Mouse (Mus musculus) thymus, postnatal 14 days (tissue): ENCODE measurements at regions not wholly inside any gene's neighbourhood (a gene's known extent, or its start where the extent isn't known, plus 50 kb on each side); places are given as distances from the start of the nearest gene placed in this dataset.

ENCODE experiments used
- DNase-seq: peaks from one replicate; pipeline ENCODE4 v3.0.0; 2021

DNA sequence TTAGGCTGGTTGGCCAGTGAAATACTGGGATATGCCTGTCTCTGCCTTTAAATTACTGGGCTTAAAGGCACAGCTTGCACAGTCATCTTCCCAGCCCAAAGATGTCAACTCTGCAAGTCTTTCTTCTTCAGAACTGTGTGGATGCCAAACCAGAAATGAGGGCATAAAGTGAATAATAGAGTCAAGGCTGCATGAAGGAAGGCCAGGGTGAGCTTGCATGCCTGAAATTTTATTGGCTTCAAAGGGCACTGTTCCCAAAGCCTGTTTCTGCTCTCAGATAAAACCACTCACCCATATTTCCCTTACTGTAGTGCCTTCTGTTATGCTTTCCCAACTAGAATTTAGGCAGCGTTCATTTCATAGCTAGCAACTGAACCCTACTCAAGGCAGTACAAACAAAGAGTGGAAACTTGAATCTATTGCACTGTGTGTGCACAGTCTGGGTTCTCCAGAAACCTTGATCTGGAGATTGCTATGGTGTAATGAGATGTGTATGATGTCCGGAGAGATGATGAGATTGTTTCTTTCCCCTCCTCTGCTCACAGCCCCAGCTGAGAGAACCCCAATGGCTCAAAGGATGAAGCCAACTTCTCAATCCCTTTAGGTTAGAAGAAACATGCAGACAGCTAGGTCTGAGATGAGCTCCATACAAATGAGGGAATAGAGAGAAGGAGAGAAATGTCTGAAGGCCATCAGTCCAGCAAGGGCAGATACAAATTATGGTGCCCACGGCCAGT, 529.7 kb downstream of the 1810013L24Rik start:
- no peak for DNase-seq

DNA sequence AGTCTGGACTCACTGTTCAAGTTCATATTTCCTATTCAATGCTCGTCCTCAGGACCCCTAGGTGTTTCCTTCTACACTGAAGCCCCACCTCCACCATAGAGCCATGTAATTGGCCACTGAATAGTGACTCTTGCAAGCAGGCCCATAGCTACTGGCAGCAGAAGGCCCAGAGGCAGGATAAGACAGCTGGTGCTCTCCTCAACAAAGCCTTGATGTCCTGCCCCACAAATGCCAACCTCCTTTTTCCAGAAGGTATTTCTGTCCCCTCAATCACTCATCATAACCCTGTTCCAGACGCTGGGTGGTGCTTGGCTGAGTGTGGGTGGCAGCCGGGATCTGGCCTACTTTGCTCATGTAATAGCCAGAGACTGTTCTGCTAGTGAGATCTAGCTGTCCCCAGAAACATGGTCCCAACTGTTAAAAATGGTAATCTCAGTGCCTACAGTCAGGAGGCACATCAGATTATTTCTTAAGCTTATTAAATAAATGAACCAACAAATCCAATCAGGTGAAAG, 530.9 kb downstream of the 1810013L24Rik start:
- no peak for DNase-seq

DNA sequence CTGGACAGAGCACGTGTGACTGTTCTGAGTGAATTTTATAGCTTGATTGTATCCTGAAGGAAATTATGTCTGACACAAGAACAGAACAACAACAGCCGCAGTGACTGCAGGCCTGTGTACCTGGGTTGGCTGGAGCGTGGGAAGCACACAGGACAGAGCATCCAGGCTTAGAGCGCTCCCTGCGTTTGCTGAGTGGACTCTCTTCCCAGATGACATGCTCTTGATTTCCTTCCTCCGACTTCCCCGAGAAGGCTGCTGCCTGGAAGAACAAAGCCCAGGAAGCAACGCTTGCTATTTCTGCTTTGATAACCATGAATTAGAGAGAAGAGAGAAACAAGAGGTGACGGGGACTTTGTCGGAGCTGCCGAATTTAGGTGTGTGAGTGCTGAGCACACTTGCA, 532.2 kb downstream of the 1810013L24Rik start:
- DNase-seq = no peak

DNA sequence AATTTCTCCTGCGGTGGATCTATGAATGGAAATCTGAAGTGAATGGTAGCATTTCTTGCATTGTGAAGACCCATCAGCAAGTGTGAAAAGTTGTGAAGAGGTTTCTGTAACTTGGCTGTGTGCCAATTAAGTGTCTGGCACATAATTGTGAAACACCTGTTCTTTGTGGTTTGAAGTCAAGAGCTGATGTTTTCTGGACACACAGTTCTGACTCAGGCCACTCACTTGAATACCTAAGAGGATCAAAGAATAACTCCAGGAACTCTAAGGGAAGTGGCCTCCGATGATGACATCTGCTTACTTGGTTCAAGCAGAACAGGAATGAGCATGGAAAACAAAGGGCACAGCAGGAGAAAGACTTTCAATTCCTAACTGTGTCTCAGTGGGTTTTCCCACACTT, 534.2 kb downstream of the 1810013L24Rik start:
- DNase-seq = no peak

DNA sequence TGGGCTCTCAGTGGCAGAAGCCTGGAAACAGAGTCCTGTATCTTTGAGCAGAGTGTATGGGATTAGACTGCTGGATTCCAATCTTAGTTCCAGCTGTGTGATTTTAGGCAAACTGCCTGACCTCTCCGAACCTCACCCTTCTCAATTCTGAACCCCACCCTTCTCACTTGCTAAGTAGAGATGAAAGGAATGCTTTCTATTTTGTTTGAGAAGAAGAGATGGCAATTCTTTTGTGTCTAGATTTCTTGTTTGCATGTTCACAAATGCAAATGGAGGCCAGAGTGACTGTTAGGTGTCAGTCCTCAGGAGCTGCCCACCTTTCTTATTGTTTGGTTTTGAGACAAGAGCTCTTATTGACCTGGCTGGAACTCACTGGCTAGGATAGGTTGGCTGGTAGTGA, 561.1 kb downstream of the 1810013L24Rik start:
- no peak for DNase-seq

DNA sequence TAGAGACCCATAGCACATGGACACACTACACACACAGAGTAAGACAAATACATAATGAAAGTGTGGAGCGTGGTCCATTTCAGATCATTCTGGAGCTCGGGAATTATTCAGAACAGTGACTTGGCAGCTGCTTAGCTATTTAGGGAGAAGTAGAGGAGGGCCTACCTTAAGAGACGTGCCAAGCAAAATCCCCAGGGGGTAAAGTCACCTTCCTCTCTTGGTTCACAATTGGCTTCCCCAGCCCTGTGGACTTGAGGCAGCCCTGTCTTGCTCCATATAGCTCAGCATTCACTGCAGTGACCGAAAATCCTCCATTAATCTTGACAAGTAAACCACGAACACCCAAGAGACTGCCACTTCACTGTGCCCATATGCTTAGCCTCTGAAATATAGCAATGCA, 574.8 kb downstream of the 1810013L24Rik start:
- no peak for DNase-seq

DNA sequence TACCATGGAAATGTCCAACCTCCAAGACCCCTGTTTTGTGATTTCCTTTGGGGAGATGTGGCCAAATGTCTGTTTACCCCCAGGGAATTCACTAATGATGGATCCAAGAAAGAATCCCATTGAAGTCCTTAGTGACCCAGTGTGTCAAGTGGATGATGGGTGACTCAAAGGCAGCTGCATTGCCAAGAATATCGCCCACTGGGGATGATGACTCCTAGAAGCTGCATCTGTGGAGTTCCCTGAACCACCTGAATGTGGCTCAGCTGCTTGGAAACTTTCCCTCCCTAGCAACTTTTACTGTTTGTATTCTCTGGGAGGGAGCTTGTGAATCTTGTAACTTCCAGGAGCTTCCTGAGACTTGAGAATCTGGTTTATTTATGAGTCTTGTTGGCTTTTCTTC, 578.3 kb downstream of the 1810013L24Rik start:
- no peak for DNase-seq

DNA sequence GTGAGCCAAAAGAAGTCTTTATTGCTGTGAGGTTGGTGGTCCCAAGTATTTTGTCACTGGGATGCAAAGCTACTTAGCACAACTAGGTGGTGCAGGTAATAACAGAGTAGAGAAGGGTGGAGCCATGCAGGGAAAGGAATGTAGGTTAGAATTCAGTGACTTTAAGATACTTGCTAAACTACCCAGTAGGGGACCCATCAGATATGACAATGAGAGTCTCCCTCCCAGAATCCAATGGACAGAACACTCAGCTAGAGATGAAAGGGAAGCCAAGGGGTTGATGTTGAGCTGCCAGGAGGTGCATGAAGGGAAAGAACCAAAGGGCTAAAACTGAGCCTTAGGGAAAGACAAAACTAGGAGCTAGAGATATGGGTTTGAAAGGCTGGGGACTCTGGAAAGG, 564.9 kb downstream of the Grin2a start:
- no peak for DNase-seq

DNA sequence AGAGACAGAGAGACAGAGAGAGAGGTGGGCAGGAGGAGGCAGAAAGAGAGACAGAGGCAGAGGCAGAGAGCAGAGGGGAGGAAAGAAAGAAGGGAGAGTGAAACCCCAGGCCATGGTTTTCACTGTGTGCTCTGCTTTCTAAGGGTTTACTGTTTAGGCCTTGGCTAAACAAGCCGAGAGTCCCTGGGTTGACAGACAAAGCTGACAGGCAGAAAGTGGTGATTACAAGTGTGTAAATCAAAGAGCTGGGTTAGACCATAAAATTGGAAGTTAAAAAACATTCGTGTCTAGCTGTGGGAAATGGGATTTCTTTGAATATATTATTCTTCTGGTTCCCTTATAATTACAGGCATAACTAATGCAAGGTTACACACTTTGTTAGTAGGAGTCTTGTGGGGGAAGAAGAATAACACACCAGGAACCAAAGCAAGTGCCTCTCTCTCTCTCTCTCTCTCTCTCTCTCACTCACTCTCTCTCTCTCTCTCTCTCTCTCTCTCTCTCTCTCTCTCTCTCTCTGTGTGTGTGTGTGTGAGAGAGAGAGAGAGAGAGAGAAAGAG, 556.0 kb downstream of the Grin2a start:
- DNase-seq = no peak

DNA sequence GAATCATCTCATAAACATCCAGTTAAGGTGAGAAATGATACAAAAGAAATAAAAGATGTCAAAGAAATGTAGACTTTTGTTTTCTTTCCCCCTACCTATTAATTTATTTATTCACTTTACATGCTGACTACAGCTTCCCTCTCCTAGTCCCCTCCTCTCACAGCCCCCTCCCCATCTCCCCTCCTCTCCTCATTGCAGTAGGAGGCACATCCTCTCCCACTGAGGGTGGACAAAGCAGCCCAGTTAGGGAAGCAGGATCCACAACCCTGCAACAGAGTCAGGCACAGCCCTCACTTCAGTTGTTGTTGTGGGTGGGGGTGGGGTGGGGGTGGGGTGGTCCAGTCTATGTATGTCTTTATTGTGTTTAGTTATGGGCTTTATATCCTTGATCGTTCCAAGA, 555.5 kb downstream of the Grin2a start:
- no peak for DNase-seq

DNA sequence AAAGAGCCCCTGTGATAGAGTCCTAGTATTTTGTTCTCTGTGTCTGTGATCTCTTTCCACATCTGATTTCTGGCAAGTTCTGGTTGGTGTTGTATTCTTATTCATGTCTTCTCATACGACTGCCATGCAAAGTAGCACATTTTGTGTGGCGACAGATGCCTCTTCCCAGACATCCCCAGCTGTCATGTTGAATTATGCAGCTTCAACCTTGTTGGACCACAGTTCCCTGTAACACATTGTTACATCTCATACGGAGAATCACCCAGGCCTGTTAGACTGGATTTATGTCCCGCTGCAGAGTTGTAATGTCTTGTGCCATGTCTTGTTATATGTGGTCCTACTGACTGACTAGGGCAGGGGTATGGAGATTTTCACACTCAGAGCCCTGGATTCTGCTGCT, 543.3 kb downstream of the Grin2a start:
- DNase-seq = no peak

DNA sequence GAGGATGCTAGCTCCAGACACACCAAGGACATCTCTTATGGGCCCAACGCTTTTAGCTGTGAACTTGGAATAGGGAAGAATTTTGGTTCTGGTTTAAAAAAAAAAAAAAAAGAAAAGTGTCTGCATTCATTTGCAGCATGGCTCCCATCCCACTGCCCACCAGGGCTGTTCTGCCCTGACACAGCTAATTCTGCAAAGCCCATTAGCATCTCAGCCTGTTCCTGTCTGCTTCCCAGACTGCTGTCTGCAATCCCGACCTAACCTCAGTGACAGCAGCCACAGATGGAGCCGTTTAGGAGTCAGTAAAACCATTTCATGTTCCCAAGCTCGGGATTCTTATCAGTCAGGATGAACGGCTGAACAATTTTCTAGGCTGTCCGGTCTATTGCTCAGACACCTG, 537.8 kb downstream of the Grin2a start:
- DNase-seq = no peak

DNA sequence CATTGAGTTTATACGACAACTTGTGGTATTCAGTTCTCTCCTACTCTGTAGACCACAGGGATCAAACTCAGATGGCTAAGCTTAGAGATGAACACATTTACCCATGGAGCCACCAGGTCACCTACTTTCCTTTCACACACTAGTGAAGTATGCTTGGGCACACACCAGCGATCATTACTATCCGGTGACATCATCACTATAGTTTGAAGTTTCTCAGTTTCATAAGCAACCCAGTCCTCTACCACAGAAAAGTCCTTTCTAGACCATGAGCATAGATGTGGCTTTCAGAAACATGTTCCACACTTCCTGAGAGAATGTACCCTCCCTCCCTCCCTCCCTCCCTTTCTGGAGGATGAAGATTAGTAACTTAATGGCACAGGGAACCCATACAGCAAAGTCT, 532.9 kb downstream of the Grin2a start:
- DNase-seq = no peak

DNA sequence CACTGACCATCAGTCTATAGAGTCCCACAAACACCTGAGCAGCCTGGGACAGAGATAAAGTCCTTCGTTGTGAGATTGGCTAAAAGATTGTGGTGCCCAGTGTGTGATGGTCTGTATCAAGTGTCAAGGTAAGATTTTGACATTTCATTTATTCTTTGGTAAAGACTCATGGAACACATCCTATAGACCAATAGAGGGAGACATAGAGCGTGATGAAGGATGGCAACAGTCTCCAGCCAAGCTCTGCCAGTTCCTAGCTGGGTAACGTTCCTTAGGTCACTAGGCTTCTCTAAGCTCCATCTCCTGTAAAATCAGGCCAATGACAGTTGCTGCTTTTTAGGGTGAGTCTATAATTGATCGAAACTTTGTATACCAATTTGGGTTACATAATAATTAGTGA, 526.0 kb downstream of the Grin2a start:
- DNase-seq = no peak

DNA sequence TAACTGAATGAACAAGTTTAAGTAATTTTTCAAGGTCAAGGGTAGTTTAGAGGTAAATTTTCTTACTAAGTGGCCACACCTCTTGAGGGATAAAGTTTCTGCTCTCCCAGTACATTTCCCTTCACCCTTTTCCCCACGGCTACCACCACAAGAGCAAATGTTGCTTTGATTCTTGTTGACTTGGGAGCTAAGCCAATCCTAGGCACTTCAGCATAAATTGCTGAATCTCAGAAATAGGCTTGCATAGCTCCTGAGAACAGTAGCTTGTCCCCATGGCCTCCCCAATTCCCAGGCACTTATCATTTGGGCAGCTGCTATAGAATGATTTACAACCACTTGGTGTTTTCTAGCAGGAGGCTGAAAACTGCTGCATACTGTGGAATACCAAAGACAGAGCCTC, 510.1 kb downstream of the Grin2a start:
- no peak for DNase-seq

DNA sequence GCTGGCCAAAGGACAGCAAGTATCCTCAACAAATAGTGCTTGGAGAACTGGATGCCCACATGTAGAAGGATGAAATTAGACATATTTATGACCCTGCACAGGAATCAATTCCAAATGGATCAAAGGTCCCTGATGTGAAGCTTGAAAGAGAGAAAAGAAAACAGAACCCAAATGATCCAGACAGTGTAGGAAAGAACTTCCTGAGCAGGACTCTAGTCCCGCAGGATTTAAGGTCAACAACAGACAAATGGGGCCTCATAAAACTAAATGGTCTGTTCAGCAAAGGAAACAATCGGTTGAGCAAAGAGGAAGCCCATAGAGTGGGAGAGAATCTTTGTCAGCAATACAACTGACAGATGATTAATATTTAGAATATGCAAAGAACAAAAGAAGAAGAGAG, 497.1 kb downstream of the Grin2a start:
- no peak for DNase-seq

DNA sequence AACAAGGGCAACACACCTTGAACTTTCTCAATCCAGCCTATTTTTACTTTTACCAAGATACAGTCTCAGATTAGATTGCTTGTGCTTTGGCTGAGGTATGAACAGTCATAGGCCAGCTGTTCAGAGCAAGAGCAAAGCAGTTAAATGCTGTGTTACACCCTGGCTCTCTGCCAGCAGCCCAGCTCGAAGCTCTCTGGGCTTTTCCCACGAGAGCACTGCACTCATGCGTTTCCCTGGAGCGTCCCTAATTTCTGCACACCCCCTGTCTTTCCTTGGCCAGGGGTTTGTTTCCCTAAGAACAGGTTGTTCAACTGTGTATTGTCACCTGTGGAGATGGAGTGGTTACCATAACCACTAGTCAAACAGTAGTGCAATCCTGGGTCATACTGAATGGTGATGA, 493.6 kb downstream of the Grin2a start:
- no peak for DNase-seq

DNA sequence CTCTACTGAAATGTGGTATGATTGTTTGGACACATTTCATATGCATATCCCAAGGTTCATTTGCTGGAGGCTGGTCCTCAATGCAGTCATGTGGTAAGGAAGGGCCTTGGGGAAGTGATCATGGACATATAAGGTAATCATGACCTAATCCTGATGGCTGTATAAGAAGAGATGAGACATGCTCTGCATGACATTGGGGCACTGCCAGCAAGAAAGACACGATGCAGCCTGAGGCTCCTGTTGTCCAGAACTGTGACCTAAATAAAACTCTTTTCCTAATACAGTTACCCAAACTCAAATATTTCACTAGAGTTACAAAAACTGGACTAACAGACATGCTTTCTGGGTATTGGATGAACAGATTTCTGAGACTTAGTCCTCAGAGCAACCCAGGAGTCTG, 485.7 kb downstream of the Grin2a start:
- DNase-seq = no peak

DNA sequence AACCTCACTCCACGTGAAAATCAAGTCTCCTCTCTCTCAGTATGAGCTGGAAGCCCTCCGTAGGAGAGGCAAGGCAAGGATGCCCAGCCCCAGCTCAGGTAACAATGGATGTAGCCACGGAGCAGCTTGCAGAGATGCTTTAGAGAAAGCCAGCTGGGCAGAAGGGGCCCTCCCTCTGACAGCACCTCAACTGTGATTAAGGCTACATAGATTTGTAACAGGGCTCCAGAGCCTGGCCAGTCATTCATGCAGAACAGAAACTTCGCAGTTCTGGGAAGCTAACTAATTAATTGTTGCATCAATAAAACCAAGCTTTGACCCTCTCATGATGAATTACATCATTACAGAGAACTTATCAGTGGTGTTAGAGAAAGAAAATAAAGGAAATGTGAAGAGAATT, 480.8 kb downstream of the Grin2a start:
- no peak for DNase-seq
